Comparison of ENCODE assay signal across 15 mouse cellular contexts in the genomic region with DNA sequence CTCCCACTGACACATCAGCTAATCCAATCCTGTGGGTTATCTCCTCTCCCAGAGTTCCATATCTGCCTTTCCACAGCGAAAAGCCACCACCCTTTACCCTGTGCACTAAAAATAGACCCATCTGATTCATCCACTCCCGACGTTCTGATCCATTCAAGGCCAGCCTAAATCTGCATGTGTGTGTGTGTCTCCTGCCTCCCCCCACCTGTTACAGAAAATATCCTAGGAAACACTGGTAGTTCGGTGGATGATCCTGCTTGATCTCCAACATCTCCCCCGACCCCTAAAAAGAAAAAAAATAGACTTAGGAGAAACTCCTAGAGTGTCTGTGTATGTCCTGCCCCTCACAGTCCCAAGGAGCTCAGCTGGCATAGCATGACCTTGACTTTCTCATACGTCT. TPM values are rescaled to one million over a fixed set of nuclear protein-coding genes. Genes with fewer than 3 reads are reported as not detected.
DNase-seq lines count a peak whose midpoint lies in the region; ATAC-seq and TF ChIP-seq lines count a peak whose summit lies in the region.
"Had no signal": no experiment of that assay in that cellular context is flagged by ENCODE, and none has a peak within 500 bp of the region (broad histone marks: within the 10 kb centered on the region; RNA-seq: fewer than 3 reads in every experiment).

No protein-coding gene starts in this region.

- DNase-seq in lung, embryonic 14.5 days: no peak
- no peak for DNase-seq in lung, adult 2 months
- no peak for DNase-seq in ES-E14 (ENCODE audit: low read depth, low spot score)
- DNase-seq in adrenal gland, postnatal 10 days: peak; percentile 25
- peak; percentile 43 for DNase-seq in heart, postnatal 0 days (ENCODE audit: low spot score)
- DNase-seq in left cerebral cortex, adult 8-10 months (ENCODE audit: low spot score in 2 of 2): no peak
- DNase-seq in T-cell, adult 2 months (ENCODE audit: low spot score): no peak
- DNase-seq: cerebellum, postnatal 36 days; gastrocnemius, postnatal 14 days; kidney, adult 8-10 months; liver had no signal

- no peak for TF ChIP-seq POLR2A in lung, adult 2 months (IDR thresholded peaks at IDR 0.05; ENCODE audit: borderline replicate concordance, extremely low read depth, low read depth, low read length)

- peaks cover 6% of the 10 kb centered on the region; the same call in 1 of the 2 replicates for H3K36me3 ChIP-seq in lung, embryonic 14.5 days (ENCODE audit: insufficient read depth)
- H3K36me3 ChIP-seq in ES-E14 (ENCODE audit: control insufficient read depth, insufficient read depth, low read length, poor library complexity, severe bottlenecking): no peaks in the 10 kb centered on the region; the same call in 1 of the 2 replicates
- H3K36me3 ChIP-seq in heart, postnatal 0 days (replicated peaks; ENCODE audit: control insufficient read depth, insufficient read depth, low read length): no peaks in the 10 kb centered on the region
- H3K36me3 ChIP-seq: embryonic facial prominence, embryonic 15.5 days; forebrain, embryonic 15.5 days; hindbrain, embryonic 15.5 days had no signal

- H3K9me3 ChIP-seq in lung, embryonic 14.5 days (ENCODE audit: low read depth, low read length): no peaks in the 10 kb centered on the region
- H3K9me3 ChIP-seq in ES-E14 (ENCODE audit: control insufficient read depth, insufficient read depth, low read depth, low read length): no peaks in the 10 kb centered on the region
- no peaks in the 10 kb centered on the region for H3K9me3 ChIP-seq in heart, postnatal 0 days (replicated peaks; ENCODE audit: control insufficient read depth, low read length)
- H3K9me3 ChIP-seq: embryonic facial prominence, embryonic 15.5 days; forebrain, embryonic 15.5 days; hindbrain, embryonic 15.5 days had no signal

- in situ Hi-C loops in ES-E14 (cut with MboI; ENCODE audit: low sequenced_read_pairs in 2 of 2, unreplicated experiment in 2 of 2): no loop called here

- no peak for TF ChIP-seq CTCF in lung, embryonic 14.5 days (IDR thresholded peaks at IDR 0.05; ENCODE audit: low read depth)
- TF ChIP-seq CTCF in lung, adult 2 months (IDR thresholded peaks at IDR 0.05; ENCODE audit: insufficient read depth, low read length): no peak
- no peak for TF ChIP-seq CTCF in heart, postnatal 0 days (IDR thresholded peaks at IDR 0.05; ENCODE audit: low read depth)

- H3K27me3 ChIP-seq in lung, embryonic 14.5 days (ENCODE audit: insufficient read depth, low read length): no peaks in the 10 kb centered on the region
- no peaks in the 10 kb centered on the region for H3K27me3 ChIP-seq in heart, postnatal 0 days (ENCODE audit: control insufficient read depth, insufficient read depth, low read length)
- H3K27me3 ChIP-seq: embryonic facial prominence, embryonic 15.5 days; forebrain, embryonic 15.5 days; hindbrain, embryonic 15.5 days had no signal

- H3K4me2 ChIP-seq in lung, embryonic 14.5 days: no peak overlapping the region
- H3K4me2 ChIP-seq in heart, postnatal 0 days (ENCODE audit: low read depth, low read length): peak overlapping the region; percentile 54
- H3K4me2 ChIP-seq: embryonic facial prominence, embryonic 15.5 days had no signal

- no peak for ATAC-seq in lung, embryonic 14.5 days (ENCODE audit: insufficient read depth)
- no peak for ATAC-seq in heart, postnatal 0 days (ENCODE audit: insufficient read depth, low read depth)
- ATAC-seq: forebrain, embryonic 15.5 days had no signal

- H3K27ac ChIP-seq in lung, embryonic 14.5 days (ENCODE audit: low read depth): peak overlapping the region; percentile 18; the same call in 1 of the 2 replicates
- peak overlapping the region; percentile 33; the same call in 1 of the 2 replicates for H3K27ac ChIP-seq in ES-E14 (ENCODE audit: insufficient read depth, low read depth, low read length, poor library complexity, severe bottlenecking)
- H3K27ac ChIP-seq in heart, postnatal 0 days (ENCODE audit: low read depth): peak overlapping the region; percentile 100
- H3K27ac ChIP-seq: embryonic facial prominence, embryonic 15.5 days had no signal

- TF ChIP-seq EP300 in heart, postnatal 0 days (IDR thresholded peaks at IDR 0.05; ENCODE audit: low read depth): no peak

- H3K4me3 ChIP-seq in lung, embryonic 14.5 days (ENCODE audit: low read depth, low read length): no peak overlapping the region
- H3K4me3 ChIP-seq in lung, adult 2 months (replicated peaks; ENCODE audit: extremely low read depth, low read depth, low read length): no peak overlapping the region
- no peak overlapping the region; a peak in 2 of 4 replicates for H3K4me3 ChIP-seq in ES-E14 (ENCODE audit: insufficient read depth in 1 of 2, low read depth in 1 of 2, low read length in 2 of 2, poor library complexity in 1 of 2, severe bottlenecking in 1 of 2)
- H3K4me3 ChIP-seq in heart, postnatal 0 days (ENCODE audit: low read depth, low read length): no peak overlapping the region
- H3K4me3 ChIP-seq: embryonic facial prominence, embryonic 15.5 days; hindbrain, embryonic 15.5 days had no signal

- WGBS in lung, embryonic 14.5 days: 34% methylated on average over 6 of the region's 6 CpGs
- 42% methylated on average over 6 of the region's 6 CpGs for WGBS in lung, adult 2 months
- WGBS in heart, postnatal 0 days: 11% methylated on average over 6 of the region's 6 CpGs

- peaks cover 13% of the 10 kb centered on the region for H3K4me1 ChIP-seq in lung, embryonic 14.5 days (ENCODE audit: insufficient read depth)
- no peaks in the 10 kb centered on the region; the same call in 1 of the 2 replicates for H3K4me1 ChIP-seq in lung, adult 2 months (ENCODE audit: control insufficient read depth, insufficient read depth, low read length)
- H3K4me1 ChIP-seq in ES-E14 (ENCODE audit: control insufficient read depth in 2 of 2, insufficient read depth in 2 of 2, low read length in 2 of 2, poor library complexity in 1 of 2): peaks cover 10 to 14% of the 10 kb centered on the region in 2 experiments
- H3K4me1 ChIP-seq in heart, postnatal 0 days (ENCODE audit: control insufficient read depth, insufficient read depth): 0 out of 2 replicates have a peak, but pooled peaks cover 4% of the 10 kb centered on the region

- no peak overlapping the region for H3K9ac ChIP-seq in lung, embryonic 14.5 days
- no peak overlapping the region; the same call in 1 of the 2 replicates for H3K9ac ChIP-seq in ES-E14 (ENCODE audit: insufficient read depth, low read depth, low read length, poor library complexity, severe bottlenecking)
- no peak overlapping the region for H3K9ac ChIP-seq in heart, postnatal 0 days (replicated peaks; ENCODE audit: low read depth, low read length)
- H3K9ac ChIP-seq: embryonic facial prominence, embryonic 15.5 days; forebrain, embryonic 15.5 days had no signal

TF ChIP-seq in ES-E14, 5 proteins besides CTCF, POLR2A, EP300 and RAD21:
- TF ChIP-seq CHD2 (IDR thresholded peaks at IDR 0.05; ENCODE audit: low read depth, low read length) (no peak), HCFC1 (IDR thresholded peaks at IDR 0.05; ENCODE audit: borderline replicate concordance, insufficient read depth, low read length) (no peak), ZNF384 (IDR thresholded peaks at IDR 0.05; ENCODE audit: low read depth, low read length) (no peak), ZC3H11A (IDR thresholded peaks at IDR 0.05; ENCODE audit: borderline replicate concordance, low read depth, low read length) (no peak), MAFK (IDR thresholded peaks at IDR 0.05; ENCODE audit: insufficient read depth, low read depth, low read length) (no peak)

RNA-seq across cellular contexts. Expression of gene Syncrip, which starts 2.2 kb away (rescaled TPM):
- polyA plus RNA-seq in lung, embryonic 14.5 days (2014; fragmentation: Nextera tagmentation; extraction: Ambion mirVana): 141 and 151 TPM in 2 replicates
- 3.0 and 7.9 TPM in 2 replicates for polyA plus RNA-seq in lung, adult 2 months (2012; rRNA removed)
- 113 and 144 TPM in 2 replicates for total RNA-seq in ES-E14 (2012; rRNA removed)
- 10 to 100 TPM; 92.6 to 93.0 TPM for total RNA-seq in adrenal gland, postnatal 10 days (2021)
- total RNA-seq in heart, postnatal 0 days (2014; rRNA removed; ENCODE audit: low replicate concordance): 21.6 and 32.1 TPM in 2 replicates
- polyA plus RNA-seq in heart, postnatal 0 days (2015; fragmentation: Nextera tagmentation; extraction: Ambion mirVana): 34.2 and 41.4 TPM in 2 replicates
- total RNA-seq in left cerebral cortex, adult 8-10 months (2022): 10 to 100 TPM; 60.8 to 67.3 (median 62.1) TPM

RNA-seq across cellular contexts. Expression of gene Gm20537, which starts 28.1 kb away (rescaled TPM):
- polyA plus RNA-seq in lung, embryonic 14.5 days (2014; fragmentation: Nextera tagmentation; extraction: Ambion mirVana): 0.68 TPM in 1 of 2 replicates, not detected in the other
- 0.34 and 1.1 TPM in 2 replicates for polyA plus RNA-seq in lung, adult 2 months (2012; rRNA removed)
- total RNA-seq in ES-E14 (2012; rRNA removed): 0.74 and 1.3 TPM in 2 replicates
- 1 to 10 TPM in 1 of 2 experiments, not detected in 1; 1.0 TPM for total RNA-seq in adrenal gland, postnatal 10 days (2021)
- total RNA-seq in heart, postnatal 0 days (2014; rRNA removed; ENCODE audit: low replicate concordance): not detected in 2 replicates
- 0.34 TPM in 1 of 2 replicates, not detected in the other for polyA plus RNA-seq in heart, postnatal 0 days (2015; fragmentation: Nextera tagmentation; extraction: Ambion mirVana)
- not detected for total RNA-seq in left cerebral cortex, adult 8-10 months (2022)
- polyA plus RNA-seq: thymus, postnatal 0 days had no signal

RNA-seq across cellular contexts. Expression of gene Snx14, which starts 45.8 kb away (rescaled TPM):
- 22.9 and 24.5 TPM in 2 replicates for polyA plus RNA-seq in lung, embryonic 14.5 days (2014; fragmentation: Nextera tagmentation; extraction: Ambion mirVana)
- 15.4 and 16.5 TPM in 2 replicates for polyA plus RNA-seq in lung, adult 2 months (2012; rRNA removed)
- 35.2 and 37.5 TPM in 2 replicates for total RNA-seq in ES-E14 (2012; rRNA removed)
- total RNA-seq in adrenal gland, postnatal 10 days (2021): 10 to 100 TPM; 41.8 to 54.5 TPM
- 21.1 and 21.9 TPM in 2 replicates for total RNA-seq in heart, postnatal 0 days (2014; rRNA removed; ENCODE audit: low replicate concordance)
- 21.7 and 22.7 TPM in 2 replicates for polyA plus RNA-seq in heart, postnatal 0 days (2015; fragmentation: Nextera tagmentation; extraction: Ambion mirVana)
- 10 to 100 TPM; 49.4 to 57.4 (median 53.1) TPM for total RNA-seq in left cerebral cortex, adult 8-10 months (2022)

Comparison
In these comparisons a context has a peak if more than half of its experiments do, and no peak if none do; other contexts are left out.
1. DNase-seq: peak in adrenal gland, postnatal 10 days (single experiment) and heart, postnatal 0 days (single experiment); none in lung, embryonic 14.5 days (single experiment), lung, adult 2 months (single experiment), ES-E14 (single experiment), left cerebral cortex, adult 8-10 months (0 of 2) and T-cell, adult 2 months (single experiment).
2. H3K27ac ChIP-seq: peak in every context shown above with its lines; median percentile 100 in heart, postnatal 0 days; 33 in ES-E14; 18 in lung, embryonic 14.5 days.